Mouse (Mus musculus): ENCODE measurements around the gene Timm8a2. TPM values are rescaled to one million over a fixed set of nuclear protein-coding genes. Genes with fewer than 3 reads are reported as not detected.

The Timm8a2 gene
- total and polyA plus RNA-seq, 3 experiments, result 0.18 TPM; not detected in 2

DNA sequence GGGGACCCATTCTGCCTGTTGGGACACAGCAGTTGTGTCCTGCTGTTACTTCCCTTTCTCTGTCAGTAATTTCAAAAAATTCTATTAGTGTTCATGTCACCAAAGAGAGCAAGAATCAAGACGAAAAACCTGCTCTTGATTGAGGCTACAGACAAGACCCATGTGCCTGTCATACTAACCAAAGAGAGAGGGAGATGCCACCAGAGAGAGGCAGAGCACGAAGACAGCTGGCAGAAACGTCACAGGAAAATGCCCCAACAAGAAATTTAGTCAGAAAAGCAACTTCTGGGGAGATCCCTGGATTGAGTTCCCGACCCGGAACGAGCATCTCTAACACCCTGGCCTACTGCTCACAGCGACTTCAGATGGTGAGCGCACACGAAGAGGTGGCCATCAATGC lies 14.3 kb downstream of the Timm8a2 start:
- Histone ChIP-seq H3K27ac (ENCODE audit: control insufficient read depth, low read depth, low read length) (no peak overlapping the region), H3K36me3 (ENCODE audit: control insufficient read depth in 1 of 2, insufficient read depth in 2 of 2, low read length in 2 of 2) (no peaks in the 10 kb centered on the region), H3K9ac (ENCODE audit: control insufficient read depth, low read depth, low read length, poor library complexity, severe bottlenecking) (no peak overlapping the region), H3K4me3 (ENCODE audit: control insufficient read depth in 1 of 2, insufficient read depth in 1 of 2, low read depth in 2 of 2, low read length in 2 of 2) (no peak overlapping the region), H3K4me1 (ENCODE audit: control insufficient read depth in 1 of 2, insufficient read depth in 2 of 2, low read length in 2 of 2) (peaks cover 0 to 3% of the 10 kb centered on the region in 2 experiments; a peak in 1 of 4 replicates), H3K27me3 (ENCODE audit: control insufficient read depth in 1 of 2, insufficient read depth in 2 of 2, low read length in 2 of 2) (no peaks in the 10 kb centered on the region), H3K9me3 (replicated peaks; ENCODE audit: insufficient read depth, low read length) (no peaks in the 10 kb centered on the region), H3K79me2 (ENCODE audit: control insufficient read depth, insufficient read depth, low read length, poor library complexity) (no peaks in the 10 kb centered on the region)
- TF ChIP-seq POLR2AphosphoS5 (IDR thresholded peaks at IDR 0.05; ENCODE audit: borderline replicate concordance, low read depth, low read length) (no peak), GATA1 (IDR thresholded peaks at IDR 0.05; ENCODE audit: low read depth, low read length) (no peak)
- DNase-seq (ENCODE audit: low read depth, low spot score), result no peak

DNA sequence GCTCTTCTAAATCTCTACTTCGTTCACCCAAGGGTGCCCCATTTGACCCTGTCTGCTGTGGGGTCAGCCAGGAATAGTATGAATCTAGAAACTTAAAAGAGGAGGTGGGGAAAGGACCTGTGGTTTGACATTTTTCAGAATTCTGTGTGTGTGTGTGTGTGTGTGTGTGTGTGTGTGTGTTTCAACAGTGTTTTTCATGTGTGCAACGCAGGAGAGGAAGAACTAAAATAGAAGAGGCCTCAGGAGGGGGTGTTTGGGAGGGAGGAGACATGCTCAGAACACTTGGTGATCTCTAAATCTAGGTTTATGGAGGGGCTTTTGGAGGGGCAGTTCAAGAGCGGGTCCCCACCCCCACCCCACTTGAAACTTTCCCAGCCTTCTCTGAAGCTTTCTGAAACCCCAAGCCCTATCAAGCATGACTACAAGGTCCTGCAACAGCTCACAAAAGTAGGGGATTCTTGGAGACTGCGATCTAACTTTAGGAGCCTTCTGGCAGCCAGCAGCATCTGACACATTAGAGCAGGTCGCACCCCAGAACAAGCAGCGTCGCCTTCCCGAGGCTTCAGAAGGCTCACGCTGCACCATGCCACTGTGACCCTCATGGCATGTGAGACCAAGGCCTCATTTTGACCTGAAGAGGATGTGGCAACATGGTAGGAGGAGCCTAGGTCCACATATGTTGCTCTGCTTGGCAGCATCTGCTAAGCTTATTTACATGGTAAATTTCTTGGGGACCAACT lies 18.6 kb downstream of the Timm8a2 start:
- no peak for DNase-seq (ENCODE audit: low read depth, low spot score)
- TF ChIP-seq RCOR1 (IDR thresholded peaks at IDR 0.05; ENCODE audit: low read depth, low read length), result no peak
- no peak for TF ChIP-seq CHD2 (IDR thresholded peaks at IDR 0.05; ENCODE audit: low read length)
- TF ChIP-seq UBTF (IDR thresholded peaks at IDR 0.05; ENCODE audit: borderline replicate concordance, insufficient read depth, low read depth, low read length), result no peak
- TF ChIP-seq POLR2AphosphoS5 (IDR thresholded peaks at IDR 0.05; ENCODE audit: borderline replicate concordance, low read depth, low read length), result no peak
- no peak for TF ChIP-seq JUND (IDR thresholded peaks at IDR 0.05; ENCODE audit: low read depth, low read length)
- no peak for TF ChIP-seq POLR2A (IDR thresholded peaks at IDR 0.05; ENCODE audit: control insufficient read depth in 1 of 2, insufficient read depth in 1 of 2, low read depth in 1 of 2, low read length in 2 of 2, poor library complexity in 1 of 2)
- TF ChIP-seq EP300 (IDR thresholded peaks at IDR 0.05; ENCODE audit: low read depth in 1 of 2, low read length in 2 of 2), result no peak
- TF ChIP-seq MYB (IDR thresholded peaks at IDR 0.05; ENCODE audit: low read depth, low read length), result no peak
- no peak for TF ChIP-seq POLR2AphosphoS2 (IDR thresholded peaks at IDR 0.05; ENCODE audit: low read length)
- TF ChIP-seq ZKSCAN1 (IDR thresholded peaks at IDR 0.05; ENCODE audit: low read depth, low read length), result no peak
- no peak for TF ChIP-seq MAFK (IDR thresholded peaks at IDR 0.05; ENCODE audit: borderline replicate concordance, low read depth, low read length)
- TF ChIP-seq SMC3 (IDR thresholded peaks at IDR 0.05; ENCODE audit: low read depth, low read length), result no peak
- TF ChIP-seq KAT2A (conservative IDR thresholded peaks at IDR 0.05; ENCODE audit: low read depth, low read length), result no peak
- no peak for TF ChIP-seq ZMIZ1 (IDR thresholded peaks at IDR 0.05; ENCODE audit: low read depth, low read length)
- no peak for TF ChIP-seq MAZ (IDR thresholded peaks at IDR 0.05; ENCODE audit: low read depth, low read length)
- no peaks in the 10 kb centered on the region for H3K4me1 ChIP-seq (ENCODE audit: control insufficient read depth in 1 of 2, insufficient read depth in 2 of 2, low read length in 2 of 2)

More for the DNA sequence above, 18.6 kb downstream of the Timm8a2 start:
- Histone ChIP-seq H3K9ac (ENCODE audit: control insufficient read depth, low read depth, low read length, poor library complexity, severe bottlenecking) (no peak overlapping the region), H3K36me3 (ENCODE audit: control insufficient read depth in 1 of 2, insufficient read depth in 2 of 2, low read length in 2 of 2) (no peaks in the 10 kb centered on the region), H3K9me3 (replicated peaks; ENCODE audit: insufficient read depth, low read length) (no peaks in the 10 kb centered on the region), H3K79me2 (ENCODE audit: control insufficient read depth, insufficient read depth, low read length, poor library complexity) (no peaks in the 10 kb centered on the region), H3K4me3 (ENCODE audit: control insufficient read depth in 1 of 2, insufficient read depth in 1 of 2, low read depth in 2 of 2, low read length in 2 of 2) (no peak overlapping the region), H3K27me3 (ENCODE audit: control insufficient read depth in 1 of 2, insufficient read depth in 2 of 2, low read length in 2 of 2) (no peaks in the 10 kb centered on the region), H3K27ac (ENCODE audit: control insufficient read depth, low read depth, low read length) (no peak overlapping the region)

Measured in MEL (cell line).